Mouse (Mus musculus): ENCODE measurements around the gene Ercc6l.

- no peak for TF ChIP-seq POLR2A (IDR thresholded peaks at IDR 0.05; ENCODE audit: control insufficient read depth, low read depth, low read length)
- no peak for TF ChIP-seq CTCF (IDR thresholded peaks at IDR 0.05; ENCODE audit: control insufficient read depth, insufficient read depth, insufficient replicate concordance, low read depth, low read length)
These were observed 2.9 kb upstream of the Ercc6l start for GRCm38 (mm10) chrX:102159778-102160177.
